Mouse (Mus musculus): ENCODE results near the gene Ppdpf.

Gene Ppdpf

DNA sequence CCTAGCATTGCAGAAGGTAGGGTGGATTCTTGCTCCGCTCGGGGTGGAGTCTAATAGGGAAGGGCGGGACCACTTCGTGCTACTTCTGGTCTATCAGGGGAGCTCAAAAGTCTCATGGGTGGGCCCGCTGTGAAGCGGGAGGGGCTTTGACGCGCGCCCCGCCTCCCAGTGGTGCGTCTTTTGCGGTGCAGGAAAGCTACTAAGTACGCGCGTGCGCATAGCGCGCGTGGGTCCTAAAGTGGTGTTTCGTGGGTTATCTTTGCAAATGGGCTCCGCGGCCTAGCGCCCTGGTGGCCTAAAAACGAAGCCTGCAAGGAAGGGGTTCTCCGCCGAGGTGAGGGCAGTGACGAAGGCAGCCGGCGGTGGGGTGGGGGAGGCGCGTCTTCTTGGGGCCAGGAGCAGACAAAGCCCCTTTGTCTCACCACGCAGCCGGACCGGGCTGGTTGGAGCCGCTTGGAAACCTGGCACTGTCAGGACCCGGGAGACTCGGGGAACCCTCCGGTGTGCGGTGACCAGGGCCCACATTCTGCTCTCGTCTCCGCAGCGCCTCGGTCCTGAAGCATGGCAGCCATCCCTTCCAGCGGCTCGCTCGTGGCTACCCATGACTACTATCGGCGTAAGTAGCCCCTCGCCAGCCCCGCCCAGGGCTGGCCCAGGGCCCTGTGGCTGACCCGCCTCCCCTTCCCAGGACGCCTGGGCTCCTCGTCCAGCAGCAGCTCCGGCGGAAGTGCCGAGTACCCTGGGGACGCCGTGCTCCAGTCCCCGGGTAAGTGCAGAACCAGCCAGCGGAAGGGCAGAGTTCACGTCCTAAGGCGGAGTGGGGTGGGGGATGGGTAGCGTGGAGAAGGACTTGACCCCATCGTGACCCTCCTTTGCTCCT is at the start of gene Ppdpf:
TSS of gene Ppdpf (plus strand) at position 127 of the 880 bp plus-strand sequence.
- peak; percentile 87 to 88 for DNase-seq

DNA sequence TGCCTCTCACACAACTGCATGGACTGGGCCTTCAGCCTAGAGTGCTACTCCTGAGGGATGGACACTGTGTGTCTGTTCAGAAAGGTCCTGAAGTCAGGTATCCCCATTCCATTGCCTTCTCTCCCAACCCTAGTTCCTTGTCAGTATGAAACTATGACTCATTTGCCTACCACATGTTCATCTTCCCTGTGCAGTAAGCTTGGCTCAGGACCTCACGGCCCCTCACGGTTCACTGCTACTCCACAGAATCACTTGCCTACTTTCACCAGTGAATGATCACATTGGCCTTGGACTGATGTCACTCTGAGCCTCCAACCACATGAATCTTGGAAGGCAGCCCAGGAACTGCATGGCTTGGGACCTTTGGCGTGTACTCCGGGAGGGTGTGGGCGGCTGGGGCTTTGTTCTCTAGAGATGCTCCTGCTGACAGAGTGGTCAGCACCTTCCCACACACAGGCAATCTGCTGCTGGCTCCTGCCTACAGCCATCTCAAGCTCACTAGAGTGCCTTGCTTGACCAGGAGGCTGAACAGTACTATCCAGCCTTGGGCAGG is 47.3 kb upstream of the Ppdpf start:
- DNase-seq, result peak; percentile 82 to 86

DNA sequence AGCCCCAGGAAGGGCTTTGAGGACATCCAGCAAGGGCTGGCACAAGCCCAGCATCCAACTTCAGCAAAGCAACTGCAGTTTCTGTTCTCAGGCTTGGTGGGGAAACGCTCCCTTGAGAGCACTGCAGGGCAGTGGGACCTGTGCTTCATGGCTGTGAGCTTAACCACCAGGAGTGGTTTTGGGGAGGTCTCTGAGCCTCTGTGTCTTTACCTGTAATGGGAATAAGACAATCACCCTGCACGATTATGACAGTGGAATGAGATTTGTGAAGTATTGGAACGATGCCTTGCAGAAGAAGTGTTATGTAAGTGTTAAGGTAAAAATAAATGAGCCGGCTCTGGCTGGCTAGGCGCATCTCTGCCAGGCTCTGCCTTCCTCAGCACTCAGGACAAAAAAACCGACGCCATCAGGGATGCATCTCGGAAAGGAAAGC is 44.3 kb upstream of the Ppdpf start:
- DNase-seq, result peak in 1 of 2 experiments; percentile 66

DNA sequence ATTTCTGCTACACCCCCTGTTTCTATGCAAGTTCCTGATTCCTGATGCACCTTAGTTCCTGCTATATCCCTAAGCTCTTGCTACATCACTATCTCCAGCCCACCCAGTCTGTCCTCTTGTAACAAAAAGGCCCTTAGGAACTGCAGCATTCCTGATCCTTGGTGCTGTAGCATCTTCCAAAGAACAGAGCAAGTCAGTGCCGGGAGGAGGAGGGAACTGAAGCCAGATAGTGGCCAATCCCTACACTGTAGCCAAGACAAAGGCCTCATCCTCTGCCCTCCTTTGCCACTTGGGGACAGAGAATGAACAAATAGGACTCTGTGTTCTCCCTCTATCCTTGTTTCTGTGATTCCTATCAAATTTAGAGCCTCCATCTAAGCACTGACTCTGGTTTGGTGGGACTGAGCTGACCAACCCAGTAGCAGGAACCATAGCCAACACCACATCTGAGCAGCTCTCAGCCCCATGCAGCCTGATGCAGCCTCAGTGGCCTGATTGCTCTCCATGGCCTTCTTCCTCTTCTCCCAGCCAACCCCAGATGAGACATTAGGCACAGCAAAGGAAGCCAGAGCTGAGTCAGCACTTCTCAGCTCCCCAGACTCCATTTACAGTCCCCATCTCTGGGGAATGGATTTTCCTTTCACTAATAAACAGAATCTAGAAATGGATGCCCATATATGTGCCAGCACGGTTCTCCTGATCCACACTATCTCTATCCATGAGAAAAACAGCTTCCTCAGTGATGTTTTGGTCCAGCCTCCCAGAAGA is 43.4 kb upstream of the Ppdpf start:
- DNase-seq, result no peak

DNA sequence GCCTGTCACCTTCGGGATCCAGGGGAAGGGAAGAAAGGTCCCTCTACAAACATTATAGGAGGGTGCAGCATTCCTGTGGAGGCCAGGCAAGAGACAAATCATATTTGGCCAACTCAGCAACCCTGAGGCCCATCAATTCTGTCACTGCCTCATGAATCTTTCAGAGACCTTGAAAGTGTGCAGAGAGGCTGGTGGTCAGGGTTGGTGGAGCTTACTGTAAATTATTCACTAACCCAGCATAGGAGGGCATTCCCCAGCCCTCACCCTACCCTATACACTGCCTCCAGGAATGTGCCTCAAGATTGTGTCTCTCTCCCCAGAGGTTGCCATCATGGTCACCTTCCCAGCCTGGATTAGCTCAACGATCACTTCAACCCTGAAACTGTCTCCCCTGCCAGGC is 42.4 kb upstream of the Ppdpf start:
- DNase-seq, result no peak

DNA sequence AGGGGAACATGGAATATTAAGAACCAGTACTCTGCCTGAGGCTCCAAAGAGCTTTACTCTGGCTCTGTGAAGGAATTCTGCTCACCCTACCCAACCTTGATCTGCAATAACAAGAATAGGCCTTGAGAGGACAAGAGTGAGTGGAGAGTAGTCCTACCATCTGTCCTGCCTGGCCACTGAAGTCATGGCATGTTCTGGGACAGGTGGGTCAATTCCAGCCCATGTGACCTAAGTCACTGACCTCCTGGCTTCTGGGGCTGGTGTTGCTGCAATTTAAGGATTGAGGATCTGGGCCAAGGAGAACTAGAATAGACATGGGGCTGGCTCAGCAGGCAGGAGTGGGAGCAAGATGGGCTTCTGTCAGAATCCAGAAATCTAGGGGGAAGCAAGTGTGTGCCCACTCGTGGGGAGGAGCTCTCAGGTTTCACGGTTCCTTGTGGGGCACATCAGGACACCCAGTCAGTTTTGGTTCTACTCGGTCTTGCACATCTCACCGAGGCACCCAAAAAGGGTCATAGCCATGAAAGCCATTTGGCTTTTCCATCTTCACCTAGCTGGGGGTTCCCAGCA is 40.0 kb upstream of the Ppdpf start:
- DNase-seq, result no peak

DNA sequence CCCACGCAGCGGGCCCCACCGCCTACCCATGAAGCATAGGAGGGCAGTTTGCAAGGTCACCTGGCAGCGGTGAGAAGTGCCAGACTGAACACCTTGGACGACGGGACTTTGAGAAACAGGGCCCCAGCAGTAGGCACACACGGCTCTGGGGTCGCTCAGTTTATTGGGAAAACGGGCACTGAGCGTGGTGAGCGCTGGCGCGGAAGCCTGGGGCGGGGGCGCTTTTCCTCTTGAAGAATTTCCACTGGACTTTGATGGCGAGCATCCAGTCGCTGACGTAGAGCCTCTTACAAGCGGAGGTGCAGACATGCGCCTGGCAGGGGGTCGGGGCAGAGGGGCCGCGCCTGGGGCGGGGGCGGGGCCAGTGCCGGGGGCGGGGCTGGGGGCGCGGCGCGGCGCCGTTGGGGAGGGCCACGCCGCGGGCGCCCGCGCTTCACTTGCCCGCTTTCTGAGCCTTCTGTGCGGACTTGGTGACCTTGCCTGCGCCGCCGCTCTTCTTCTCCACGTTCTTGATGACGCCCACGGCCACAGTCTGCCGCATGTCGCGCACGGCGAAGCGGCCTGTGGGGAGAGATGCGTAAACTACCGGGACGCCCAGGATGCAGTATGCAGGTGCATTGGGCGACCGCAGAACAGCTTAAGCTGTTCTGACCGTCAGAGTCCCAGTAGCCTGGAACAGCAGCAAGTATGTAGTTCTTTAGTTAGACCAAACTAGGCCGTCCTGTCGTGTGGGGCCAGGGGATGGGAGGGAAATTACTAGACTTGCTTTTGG is 39.3 kb upstream of the Ppdpf start:
- DNase-seq, result peak in 1 of 2 experiments; percentile 47

DNA sequence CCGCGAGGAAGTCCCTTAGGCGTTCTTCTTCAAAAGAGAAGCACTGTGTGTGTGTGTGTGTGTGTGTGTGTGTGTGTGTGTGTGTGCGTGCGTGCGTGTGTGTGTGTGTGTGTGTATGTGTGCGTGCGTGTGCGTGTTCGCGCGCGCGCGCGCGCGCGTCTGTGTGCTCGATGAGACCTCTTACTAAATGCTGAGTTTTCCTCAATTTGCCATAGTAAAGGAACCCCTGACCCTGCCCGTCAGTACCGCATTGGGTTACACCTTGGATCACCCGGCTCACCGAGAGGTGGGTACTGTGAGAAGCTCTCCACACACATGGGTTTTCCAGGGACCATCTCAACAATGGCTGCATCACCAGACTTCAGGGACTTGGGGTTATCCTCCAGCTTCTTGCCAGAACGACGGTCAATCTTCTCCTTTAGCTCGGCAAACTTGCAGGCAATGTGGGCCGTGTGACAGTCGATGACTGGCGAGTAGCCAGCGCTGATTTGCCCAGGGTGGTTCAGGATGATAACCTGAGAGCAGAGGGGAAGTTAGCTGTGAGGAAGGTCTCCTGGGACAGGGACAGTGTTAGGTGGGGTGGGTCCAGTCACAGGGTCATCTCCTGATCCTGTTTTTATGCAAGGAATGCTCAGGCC is 38.6 kb upstream of the Ppdpf start:
- peak; percentile 59 to 67 for DNase-seq

DNA sequence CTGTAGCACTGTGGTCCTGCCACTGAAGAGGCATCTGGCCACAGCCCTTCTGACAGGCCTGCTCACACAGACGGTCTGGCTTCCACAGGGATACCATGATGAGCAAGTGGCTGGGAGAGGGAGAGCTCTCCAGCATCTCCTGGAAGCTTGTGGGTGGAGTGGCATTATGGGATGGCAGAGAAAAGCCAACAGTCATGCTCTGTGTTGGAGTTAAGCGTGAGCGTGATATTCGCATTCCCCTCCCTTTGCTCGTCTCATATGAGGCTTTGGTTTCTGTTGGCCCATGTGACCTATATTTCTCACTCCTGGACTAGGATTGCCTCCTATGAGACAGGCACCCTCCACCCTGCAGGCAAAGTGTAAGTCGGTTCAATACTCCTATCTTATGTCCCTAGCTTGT is 36.8 kb upstream of the Ppdpf start:
- peak in 1 of 2 experiments; percentile 36 for DNase-seq

DNA sequence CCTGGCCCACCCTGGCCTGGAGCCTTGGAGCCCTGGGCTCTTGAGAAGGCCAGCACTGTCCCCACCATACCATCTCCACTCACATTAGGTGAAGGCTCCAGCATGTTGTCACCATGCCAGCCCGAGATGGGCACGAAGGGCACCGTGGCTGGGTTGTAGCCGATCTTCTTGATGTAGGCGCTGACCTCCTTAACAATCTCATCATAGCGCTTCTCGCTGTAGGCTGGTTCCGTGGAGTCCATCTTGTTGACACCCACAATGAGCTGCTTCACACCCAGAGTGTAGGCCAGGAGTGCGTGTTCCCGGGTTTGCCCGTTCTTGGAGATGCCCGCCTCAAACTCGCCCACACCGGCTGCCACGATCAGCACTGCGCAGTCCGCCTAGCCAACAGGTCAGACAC is 34.3 kb upstream of the Ppdpf start:
- peak; percentile 53 to 55 for DNase-seq

DNA sequence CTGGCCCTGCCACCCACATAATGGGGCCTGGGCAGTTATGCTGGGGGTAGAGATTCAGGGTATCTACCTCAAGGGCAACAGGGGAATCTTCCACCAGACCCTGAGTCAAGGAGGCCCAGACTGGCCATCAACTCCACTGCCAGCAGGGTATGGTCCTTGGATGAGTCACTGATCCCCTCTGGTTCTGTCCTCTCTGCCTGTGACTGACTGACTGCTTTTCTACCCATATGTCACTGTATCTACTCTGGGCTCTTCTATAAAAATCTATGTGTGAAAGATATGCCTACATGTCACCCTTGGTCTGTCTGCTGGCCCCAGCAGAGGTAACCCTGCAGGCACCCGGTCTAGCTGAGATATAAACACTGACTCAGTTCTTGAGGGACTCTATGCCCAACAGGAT is 33.9 kb upstream of the Ppdpf start:
- DNase-seq, result no peak

DNA sequence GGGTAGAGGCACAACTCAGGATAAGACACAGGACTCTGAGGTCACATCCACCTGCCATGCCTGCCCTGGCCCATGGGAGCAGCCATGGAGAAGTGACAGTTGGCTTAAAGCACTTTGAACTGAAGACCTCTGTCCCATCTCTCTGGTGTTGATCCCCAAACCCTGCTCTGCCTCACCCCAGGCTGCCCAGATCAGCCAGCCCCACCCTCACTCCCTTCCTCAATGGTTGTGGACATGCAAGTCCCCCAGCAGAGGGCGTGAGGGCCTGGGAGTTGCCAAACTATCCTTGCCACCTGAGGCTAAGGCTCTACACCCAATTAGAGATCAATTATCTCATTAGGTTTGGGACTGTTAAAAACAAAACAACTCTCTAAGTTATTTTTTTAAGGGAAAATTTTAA is 33.2 kb upstream of the Ppdpf start:
- peak; percentile 71 to 75 for DNase-seq

DNA sequence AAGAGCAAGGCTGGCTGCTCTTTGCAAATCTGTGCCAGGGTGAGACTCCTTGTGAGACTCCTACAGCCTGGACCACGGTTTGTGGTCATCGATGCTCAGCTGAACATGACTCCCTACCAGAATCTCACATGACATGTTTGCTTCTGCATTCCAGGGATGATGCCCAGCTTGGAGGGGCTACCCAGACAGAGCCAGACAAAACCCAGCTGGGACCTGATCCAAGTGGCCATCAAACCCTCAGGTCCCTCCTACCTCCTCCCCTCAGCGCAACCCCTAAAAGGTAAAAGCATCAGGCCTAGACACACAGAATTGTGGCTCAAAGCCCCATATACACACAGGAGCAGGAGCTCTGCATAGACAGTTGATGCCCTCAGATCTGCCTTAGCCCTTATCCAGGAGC is 32.7 kb upstream of the Ppdpf start:
- DNase-seq, result no peak

DNA sequence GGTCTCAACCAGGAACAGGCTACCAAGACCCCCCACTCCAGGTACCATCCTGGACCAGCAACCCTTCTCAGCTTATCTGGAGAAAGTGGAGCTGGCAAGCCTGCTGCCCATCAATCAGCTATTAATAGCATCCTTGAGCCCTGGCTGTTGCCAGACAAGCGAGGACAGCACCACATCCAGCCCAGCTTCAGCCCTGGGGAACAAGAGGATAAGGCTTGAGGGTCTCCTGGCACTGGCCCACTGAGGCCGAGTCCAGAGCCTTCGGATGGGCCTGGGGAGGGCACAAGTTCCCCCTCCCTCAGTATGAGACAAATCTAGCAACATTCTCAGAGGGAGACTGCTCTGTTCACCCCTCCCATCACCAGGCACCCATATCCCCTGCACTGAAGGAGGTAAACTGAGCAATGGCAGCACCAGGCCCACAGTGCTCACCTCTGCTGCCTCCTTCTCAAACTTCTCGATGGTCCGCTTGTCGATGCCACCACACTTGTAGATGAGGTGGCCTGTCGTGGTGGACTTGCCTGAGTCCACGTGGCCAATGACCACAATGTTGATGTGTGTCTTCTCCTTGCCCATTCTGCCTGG is 32.1 kb upstream of the Ppdpf start:
- DNase-seq, result no peak

DNA sequence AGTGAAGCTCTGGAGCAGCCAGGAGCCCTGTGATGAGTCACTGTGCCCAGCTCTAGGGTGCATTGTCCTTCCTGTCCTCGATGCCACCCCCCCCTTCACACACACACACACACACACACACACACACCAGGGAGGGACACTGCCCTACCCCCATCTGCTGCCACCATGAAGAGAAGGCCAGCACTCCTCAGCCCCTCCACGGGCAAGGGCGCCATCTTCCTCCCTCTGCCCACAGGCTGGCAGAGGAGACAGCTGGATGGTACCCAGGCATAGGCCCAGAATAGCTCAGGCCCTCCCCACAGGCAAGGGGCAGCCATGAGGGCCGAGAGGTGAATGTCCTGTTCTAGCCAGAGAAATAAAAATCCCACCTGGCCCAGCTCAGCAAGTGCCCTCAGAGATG is 31.2 kb upstream of the Ppdpf start:
- peak; percentile 82 to 84 for DNase-seq

DNA sequence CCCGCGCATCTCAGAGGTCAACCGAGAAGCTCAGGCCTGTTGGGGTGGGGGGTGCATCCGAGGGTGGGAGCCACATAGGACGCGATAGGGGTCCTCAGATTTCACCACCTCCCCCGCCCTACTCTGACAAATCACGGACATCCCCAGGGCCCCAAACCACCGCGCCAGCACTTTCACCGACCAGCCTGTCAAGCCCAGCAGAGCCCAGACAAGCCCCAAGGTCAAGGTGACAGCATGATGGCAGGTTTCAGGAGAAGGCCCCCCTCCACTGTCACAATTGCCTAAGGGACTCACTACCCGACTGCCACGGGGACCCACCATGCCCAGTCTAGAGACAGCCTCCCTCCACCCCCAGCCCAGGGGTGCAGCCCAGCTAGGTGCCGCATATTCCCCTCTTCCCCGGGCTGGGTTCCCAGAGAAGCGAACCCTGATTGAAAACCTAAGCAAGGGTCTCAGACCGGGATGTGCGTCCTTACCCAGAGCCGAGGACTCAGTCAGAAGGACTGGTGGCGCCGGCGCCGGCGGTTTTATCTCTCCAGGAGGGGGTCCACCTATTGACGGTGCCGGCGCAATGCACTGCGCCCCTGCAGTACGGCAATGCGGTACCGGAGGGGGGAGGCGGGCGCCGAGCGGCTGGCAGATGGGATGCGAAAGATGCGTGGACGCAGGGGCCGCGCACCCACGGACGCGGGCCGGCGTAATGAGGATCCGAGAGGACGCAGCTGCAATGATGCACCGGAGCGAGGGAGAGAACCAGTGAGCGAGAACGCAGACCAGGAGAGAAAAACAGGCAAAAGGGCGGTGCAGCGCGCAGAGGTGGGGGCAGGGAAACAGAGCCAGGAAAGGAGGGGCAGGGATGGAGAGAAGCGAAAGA is 30.6 kb upstream of the Ppdpf start, which contains the start of gene Eef1a2:
TSS of gene Eef1a2 (minus strand) at position 767 of the 874 bp plus-strand sequence.
- DNase-seq, result peak; percentile 90 to 92

DNA sequence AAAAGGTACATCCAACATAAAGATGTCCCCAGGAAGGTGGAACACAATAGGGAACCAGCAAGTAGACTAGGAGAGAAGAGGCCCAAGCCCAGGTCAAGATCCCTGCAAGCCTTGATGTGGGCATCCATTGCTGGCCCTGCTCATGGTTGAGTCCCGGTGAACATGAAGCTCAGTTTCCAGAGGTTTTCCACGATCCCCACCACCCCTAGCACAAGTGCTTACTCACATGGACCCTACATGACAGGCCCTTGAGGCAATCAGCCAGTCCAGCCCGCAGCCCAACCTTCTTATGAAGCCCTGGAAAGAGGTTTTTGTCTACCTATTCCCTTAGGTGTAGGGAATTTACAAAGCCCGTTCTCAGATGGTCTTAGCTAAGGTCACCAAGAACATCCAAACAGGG is 29.9 kb upstream of the Ppdpf start:
- DNase-seq, result no peak

DNA sequence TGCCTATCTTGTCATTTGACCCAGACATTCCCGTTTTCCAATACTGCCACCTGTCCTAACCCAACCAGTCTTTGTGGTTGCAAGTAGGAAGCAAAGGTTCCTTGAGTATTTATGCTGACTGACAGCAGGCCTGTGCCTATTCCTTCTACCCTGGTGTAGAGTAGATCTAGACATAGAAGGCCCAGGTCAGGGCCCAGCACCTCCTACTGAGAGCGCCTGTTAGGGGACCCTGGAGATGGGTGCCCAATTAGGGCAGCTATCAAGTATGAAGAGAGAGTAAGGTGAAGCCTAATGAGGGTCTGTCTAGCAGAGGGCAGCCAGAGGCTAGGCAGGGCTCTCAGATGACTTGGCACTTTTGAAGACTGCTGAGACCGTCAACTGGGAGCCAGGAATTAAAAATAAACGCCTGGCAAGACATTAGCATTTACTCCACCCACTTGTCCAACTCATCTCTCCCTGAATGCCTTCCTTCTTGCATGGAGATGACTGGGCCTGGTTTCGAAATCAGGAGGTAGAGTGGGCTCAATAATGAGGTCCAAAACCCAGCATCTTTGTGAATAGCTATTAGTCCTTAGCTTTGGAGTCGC is 29.2 kb upstream of the Ppdpf start:
- DNase-seq, result peak in 1 of 2 experiments; percentile 44

DNA sequence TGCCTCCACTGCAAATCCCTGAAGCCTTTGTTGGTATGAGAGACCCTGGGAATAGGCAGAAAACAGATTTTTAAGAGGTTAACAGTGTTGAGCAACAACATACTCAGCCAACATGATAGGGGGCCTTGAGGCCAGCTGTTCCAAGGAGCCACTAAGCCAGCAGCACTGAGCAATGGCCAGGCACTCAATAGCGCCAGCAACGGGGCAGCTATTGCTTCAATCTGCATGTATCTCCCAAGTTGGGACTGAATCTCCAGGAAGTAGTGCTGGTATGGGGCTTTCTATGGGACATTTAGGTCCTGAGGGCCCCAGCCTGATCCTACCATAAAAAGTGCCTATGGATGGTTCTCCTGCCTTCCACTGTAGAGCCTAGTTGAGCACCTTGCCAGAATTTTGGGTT is 28.6 kb upstream of the Ppdpf start:
- DNase-seq, result peak in 1 of 2 experiments; percentile 41

DNA sequence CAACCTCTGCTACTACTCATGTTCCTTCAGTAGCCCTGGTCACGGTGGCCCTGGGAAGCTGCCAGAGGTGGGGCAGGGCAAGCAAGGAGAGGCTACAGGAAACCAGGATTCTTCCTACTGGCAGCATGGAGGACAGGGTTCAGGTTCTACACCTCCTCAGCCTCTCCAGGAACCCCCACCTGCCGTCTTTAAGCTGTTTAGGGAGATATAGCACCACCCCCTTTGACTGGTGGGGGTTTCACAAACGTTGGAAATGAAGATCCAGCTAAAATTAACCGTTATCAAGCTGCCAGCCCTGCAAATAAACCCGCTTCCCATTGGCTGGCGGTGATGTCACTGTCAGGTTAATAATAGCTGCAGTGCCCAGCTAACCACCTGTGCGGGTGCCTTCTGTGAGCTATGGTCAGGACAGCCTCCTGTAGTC is 27.9 kb upstream of the Ppdpf start:
- DNase-seq, result peak; percentile 86 to 94

Measured in cerebellum, adult 18-20 months (tissue).